Mouse (Mus musculus) CH12.LX (cell line): ENCODE results near the gene Gse1. TPM values are rescaled to one million over a fixed set of nuclear protein-coding genes. Genes with fewer than 3 reads are reported as not detected.

Experiments used
- DNase-seq: peaks from one replicate; pipeline ENCODE4 v3.0.0-alpha.2; 2013; ENCODE audit errors: extremely low read depth
- H3K27ac ChIP-seq: 2 replicates; pipeline ENCODE4 v1.5.1; 2012; ENCODE audit warnings: low read depth, mild to moderate bottlenecking, control low read depth, moderate library complexity; ENCODE audit not compliant: insufficient read depth
- H3K27me3 ChIP-seq: replicated peaks from 2 replicates; pipeline ENCODE3; 2012; ENCODE audit warnings: inconsistent platforms
- H3K36me3 ChIP-seq, 2 experiments: replicated peaks in 1 of 2; 2 replicates each; pipeline versions ENCODE3 to v1.6.1; 2012; ENCODE audit warnings: inconsistent platforms in 1 of 2, low read length in 1 of 2, mild to moderate bottlenecking in 1 of 2, mixed read lengths in 1 of 2, moderate library complexity in 1 of 2; ENCODE audit not compliant: control insufficient read depth in 1 of 2, insufficient read depth in 1 of 2
- H3K4me1 ChIP-seq, 2 experiments: 2 replicates each; pipeline ENCODE4 v1.6.1; 2012; ENCODE audit warnings: inconsistent platforms in 1 of 2, moderate library complexity in 1 of 2; ENCODE audit not compliant: insufficient read depth in 2 of 2, control insufficient read depth in 1 of 2
- H3K4me2 ChIP-seq: 2 replicates; pipeline ENCODE4 v1.6.1; 2012; ENCODE audit warnings: low read depth, mild to moderate bottlenecking, control low read depth; ENCODE audit not compliant: poor library complexity, insufficient read depth, severe bottlenecking
- H3K4me3 ChIP-seq, 3 experiments: fragments of 150-350 bp in 1 of 3; sonication (generic) in 1 of 3; replicated peaks in 1 of 3; 2 replicates each; pipeline versions ENCODE3 to v1.5.1; 2011 to 2012; ENCODE audit warnings: low read depth in 2 of 3, low read length in 2 of 3, mild to moderate bottlenecking in 2 of 3, moderate library complexity in 2 of 3, control low read depth in 1 of 3, improper control_type of control experiment in 1 of 3, inconsistent platforms in 1 of 3, mixed read lengths in 1 of 3; ENCODE audit not compliant: poor library complexity in 1 of 3
- H3K79me2 ChIP-seq: replicated peaks from 2 replicates; pipeline ENCODE4 v1.6.1; 2012; ENCODE audit warnings: mild to moderate bottlenecking, moderate library complexity; ENCODE audit not compliant: control insufficient read depth, poor library complexity, insufficient read depth, severe bottlenecking; ENCODE audit errors: extremely low read depth
- H3K9ac ChIP-seq: 2 replicates; pipeline ENCODE4 v1.6.1; 2012; ENCODE audit warnings: low read depth, mild to moderate bottlenecking, control low read depth, moderate library complexity; ENCODE audit not compliant: insufficient read depth
- H3K9me3 ChIP-seq: replicated peaks from 2 replicates; pipeline ENCODE3; 2012; ENCODE audit warnings: low read length, inconsistent platforms, mixed read lengths
- BHLHE40 ChIP-seq: IDR thresholded peaks from 2 replicates; pipeline ENCODE4 v1.6.1; 2011; ENCODE audit warnings: mild to moderate bottlenecking, low read depth, low read length, improper control_type of control experiment
- ELF1 ChIP-seq: IDR thresholded peaks from 2 replicates; pipeline ENCODE4 v1.6.1; 2014; ENCODE audit warnings: low read depth, mild to moderate bottlenecking, inconsistent platforms, low read length, improper control_type of control experiment
- IRF4 ChIP-seq: IDR thresholded peaks from 2 replicates; pipeline ENCODE4 v1.6.1; 2014; ENCODE audit warnings: low read depth, mild to moderate bottlenecking, inconsistent platforms, low read length, improper control_type of control experiment
- MAX ChIP-seq: IDR thresholded peaks from 2 replicates; pipeline ENCODE4 v1.6.1; 2011; ENCODE audit warnings: low read length, improper control_type of control experiment
- MAZ ChIP-seq: IDR thresholded peaks from 2 replicates; pipeline ENCODE4 v1.6.1; 2012; ENCODE audit warnings: low read depth, mild to moderate bottlenecking, inconsistent platforms, low read length, improper control_type of control experiment, moderate library complexity
- MYC ChIP-seq: IDR thresholded peaks from 2 replicates; pipeline ENCODE4 v1.6.1; 2011; ENCODE audit warnings: low read depth, mild to moderate bottlenecking, improper control_type of control experiment, low read length
- NRF1 ChIP-seq: IDR thresholded peaks from 2 replicates; pipeline ENCODE4 v1.6.1; 2014; ENCODE audit warnings: low read depth, mild to moderate bottlenecking, inconsistent platforms, low read length, improper control_type of control experiment, moderate library complexity
- PAX5 ChIP-seq: IDR thresholded peaks from 2 replicates; pipeline ENCODE4 v1.6.1; 2012; ENCODE audit warnings: low read length, inconsistent platforms, mixed read lengths
- POLR2AphosphoS2 ChIP-seq: IDR thresholded peaks from 2 replicates; pipeline ENCODE4 v1.6.1; 2011; ENCODE audit warnings: low read depth, low read length, improper control_type of control experiment
- RAD21 ChIP-seq: IDR thresholded peaks from 2 replicates; pipeline ENCODE4 v1.6.1; 2011; ENCODE audit warnings: low read depth, mild to moderate bottlenecking, low read length, improper control_type of control experiment, moderate library complexity
- RCOR1 ChIP-seq: conservative IDR thresholded peaks from 2 replicates; pipeline ENCODE4 v1.6.1; 2012; ENCODE audit warnings: low read depth, mild to moderate bottlenecking, inconsistent platforms, low read length, improper control_type of control experiment
- TCF12 ChIP-seq: IDR thresholded peaks from 2 replicates; pipeline ENCODE4 v1.6.1; 2014; ENCODE audit warnings: low read depth, mild to moderate bottlenecking, inconsistent platforms, low read length, improper control_type of control experiment
- USF1 ChIP-seq: IDR thresholded peaks from 2 replicates; pipeline ENCODE4 v1.6.1; 2014; ENCODE audit warnings: low read depth, mild to moderate bottlenecking, inconsistent platforms, low read length, improper control_type of control experiment
- USF2 ChIP-seq: conservative IDR thresholded peaks from 2 replicates; pipeline ENCODE4 v1.6.1; 2011; ENCODE audit warnings: low read depth, low read length, improper control_type of control experiment
- ZC3H11A ChIP-seq: IDR thresholded peaks from 2 replicates; pipeline ENCODE4 v1.6.1; 2012; ENCODE audit warnings: low read depth, mild to moderate bottlenecking, inconsistent platforms, low read length, improper control_type of control experiment
- ZKSCAN1 ChIP-seq: IDR thresholded peaks from 2 replicates; pipeline ENCODE4 v1.6.1; 2012; ENCODE audit warnings: low read depth, inconsistent platforms, low read length, improper control_type of control experiment, borderline replicate concordance
- dilution Hi-C: fragments of 300-500 bp; cut with MboI; formaldehyde crosslinking; loops from 2 replicates; pipeline ENCODE4 v1.14.3; 2020; ENCODE audit warnings: low sequenced_read_pairs; ENCODE audit not compliant: extremely low pct_unique_long_range_greater_than_20kb, extremely low pct_ligation_motif_present
- in situ Hi-C: fragments of 300-500 bp; cut with MboI; formaldehyde crosslinking; loops from 3 replicates; pipeline ENCODE4 v1.14.3; 2019; ENCODE audit warnings: low sequenced_read_pairs, low pct_ligation_motif_present, low pct_unique_long_range_greater_than_20kb, mixed read lengths
- polyA plus RNA-seq: library from polyadenylated mRNA; unstranded; fragments of >175 nt; gene quantifications from 2 replicates; pipeline ENCODE4 v1.2.1, GENCODE M21; 2012; ENCODE audit warnings: low read depth; ENCODE audit not compliant: insufficient read length
- total RNA-seq, 2 experiments: library from RNA; depleted of rRNA; stranded (reverse); fragments of 300-350 nt in 1 of 2; fragments of >200 nt in 1 of 2; gene quantifications; 2 replicates each; pipeline ENCODE4 v1.2.3; 2012 to 2014

Gse1 gene
- total and polyA plus RNA-seq, 3 experiments: 1.3 to 9.8 (median 8.5) TPM

- no peak for TF ChIP-seq PAX5
Observed at GRCm38 (mm10) chr8:120478754-120479153, 250.5 kb downstream of the Gse1 start (continued).

- no peaks in the 10 kb centered on the region for H3K9me3 ChIP-seq
- peaks cover 40 to 72% of the 10 kb centered on the region in 2 experiments for H3K4me1 ChIP-seq
- no peak for DNase-seq
- H3K4me3 ChIP-seq: no peak overlapping the region
- H3K36me3 ChIP-seq: no peaks in the 10 kb centered on the region
- in situ Hi-C loops (no loop called here), dilution Hi-C loops (no loop called here)
- H3K27me3 ChIP-seq: no peaks in the 10 kb centered on the region
- no peak overlapping the region for H3K4me2 ChIP-seq
- H3K79me2 ChIP-seq: no peaks in the 10 kb centered on the region
- H3K27ac ChIP-seq: no peak overlapping the region
- H3K9ac ChIP-seq: no peak overlapping the region
- no peak for TF ChIP-seq RAD21
- TF ChIP-seq ZKSCAN1: no peak
- no peak for TF ChIP-seq TCF12
- no peak for TF ChIP-seq NRF1
- no peak for TF ChIP-seq MAZ
- TF ChIP-seq IRF4: no peak
- no peak for TF ChIP-seq MYC
- TF ChIP-seq ZC3H11A: no peak
Observed at GRCm38 (mm10) chr8:120479691-120480090, 251.4 kb downstream of the Gse1 start.

- in situ Hi-C loops: no loop called here
Observed at GRCm38 (mm10) chr8:120482015-120482689, 253.9 kb downstream of the Gse1 start.

More at GRCm38 (mm10) chr8:120482015-120482689, 253.9 kb downstream of the Gse1 start:
- Histone ChIP-seq H3K27ac (no peak overlapping the region), H3K9ac (no peak overlapping the region), H3K4me3 (peak overlapping the region in 1 of 3 experiments; percentile 27), H3K36me3 (no peaks in the 10 kb centered on the region), H3K4me1 (peaks cover 46 to 74% of the 10 kb centered on the region in 2 experiments), H3K4me2 (no peak overlapping the region), H3K27me3 (no peaks in the 10 kb centered on the region), H3K79me2 (no peaks in the 10 kb centered on the region), H3K9me3 (peaks cover 6% of the 10 kb centered on the region)
- dilution Hi-C loops: no loop called here
- no peak for DNase-seq
- TF ChIP-seq BHLHE40: peak; percentile 66
- no peak for TF ChIP-seq POLR2AphosphoS2
- 0 out of 2 replicates have a peak, but pooled peaks have one; percentile 12 for TF ChIP-seq IRF4
- no peak for TF ChIP-seq USF1
- no peak for TF ChIP-seq ELF1
- TF ChIP-seq MAZ: no peak
- TF ChIP-seq MAX: no peak
- no peak; the same call in 1 of the 2 replicates for TF ChIP-seq RAD21
- TF ChIP-seq RCOR1: no peak
- no peak for TF ChIP-seq USF2
